Mouse (Mus musculus): Measurements from ENCODE around the gene Cdpf1.

DNA sequence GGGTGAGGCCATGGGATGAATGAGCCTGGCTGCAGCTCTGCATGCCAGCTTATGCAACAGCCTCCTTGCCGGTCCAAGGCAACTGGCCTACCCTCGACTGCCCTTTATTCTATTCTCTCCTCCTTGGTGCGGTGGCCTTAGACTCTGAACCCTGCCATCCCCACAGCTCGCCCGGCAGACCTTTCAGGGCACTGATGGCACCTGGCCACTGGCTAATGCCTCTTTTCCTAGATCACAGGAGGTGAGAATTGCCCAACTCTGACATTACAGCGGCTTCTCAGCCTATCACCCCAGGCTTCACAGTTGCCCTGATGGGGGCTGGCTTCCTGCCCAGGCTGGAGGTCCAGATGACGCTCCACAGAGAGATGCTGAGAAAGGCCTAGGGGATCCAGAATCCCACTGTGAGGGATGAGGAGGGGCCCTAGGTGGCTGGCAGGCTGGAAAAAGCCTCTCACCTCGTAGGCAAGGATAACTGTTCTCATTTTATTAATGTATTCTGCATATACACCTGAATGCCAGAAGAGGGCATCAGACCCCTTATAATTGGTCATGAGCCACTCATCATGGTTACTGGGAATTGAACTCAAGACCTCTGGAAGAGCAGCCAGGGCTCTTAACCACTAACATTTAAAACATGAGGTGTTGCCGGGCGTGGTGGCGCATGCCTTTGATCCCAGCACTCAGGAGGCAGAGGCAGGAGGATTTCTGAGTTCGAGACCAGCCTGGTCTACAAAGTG lies 40.3 kb upstream of the Cdpf1 start:
- TF ChIP-seq HCFC1 (IDR thresholded peaks at IDR 0.05; ENCODE audit: low read depth, low read length) (no peak), POLR2AphosphoS2 (IDR thresholded peaks at IDR 0.05; ENCODE audit: low read depth, low read length) (no peak)

Data from CH12.LX (cell line).